Mouse (Mus musculus) liver, embryonic 13.5 days (tissue): Measurements from ENCODE around the gene Pnpla1. TPM values are rescaled to one million over a fixed set of nuclear protein-coding genes. Genes with fewer than 3 reads are reported as not detected.

Experiments used
- ATAC-seq: fragments of 200-750 bp; cut with Nextera tagmentation; 2 replicates; pipeline ENCODE4 v1.8.0; 2017; ENCODE audit warnings: low read depth, mild to moderate bottlenecking, moderate number of reproducible peaks, moderate library complexity
- DNase-seq: peaks from one replicate; pipeline ENCODE4 v3.0.0; 2022
- H3K27ac ChIP-seq: fragments of 300-500 bp; sonication (generic); 2 replicates; pipeline ENCODE4 v1.5.1; 2015; ENCODE audit warnings: moderate library complexity, mild to moderate bottlenecking, inconsistent platforms
- H3K27me3 ChIP-seq: fragments of 300-500 bp; sonication (generic); 2 replicates; pipeline ENCODE4 v1.6.1; 2015; ENCODE audit warnings: mild to moderate bottlenecking, inconsistent platforms
- H3K36me3 ChIP-seq: fragments of 300-500 bp; sonication (generic); 2 replicates; pipeline ENCODE4 v1.6.1; 2015; ENCODE audit warnings: mild to moderate bottlenecking, inconsistent platforms
- H3K4me1 ChIP-seq: fragments of 300-500 bp; sonication (generic); replicated peaks from 2 replicates; pipeline ENCODE4 v1.6.1; 2015; ENCODE audit warnings: inconsistent platforms
- H3K4me2 ChIP-seq: fragments of 300-500 bp; sonication (generic); 2 replicates; pipeline ENCODE4 v1.6.1; 2015; ENCODE audit warnings: inconsistent platforms, mild to moderate bottlenecking, moderate library complexity
- H3K4me3 ChIP-seq: fragments of 300-500 bp; sonication (generic); replicated peaks from 2 replicates; pipeline ENCODE4 v1.5.1; 2015; ENCODE audit warnings: mild to moderate bottlenecking, inconsistent platforms
- H3K9ac ChIP-seq: fragments of 300-500 bp; sonication (generic); 2 replicates; pipeline ENCODE4 v1.6.1; 2015; ENCODE audit warnings: mild to moderate bottlenecking, inconsistent platforms
- H3K9me3 ChIP-seq: fragments of 300-500 bp; sonication (generic); replicated peaks from 2 replicates; pipeline ENCODE4 v1.6.1; 2016; ENCODE audit warnings: inconsistent platforms
- WGBS: fragments of 180-500 bp; shearing (Covaris S2); methylation state at CpG from one replicate; pipeline ENCODE4 v1.1.7; 2015; ENCODE audit not compliant: insufficient replicate concordance; 5-methylcytosine and 5-hydroxymethylcytosine counted together
- polyA plus RNA-seq: library from polyadenylated mRNA; unstranded; fragments of >200 nt; fragmentation: Nextera tagmentation; extraction: Ambion mirVana; gene quantifications from 2 replicates; pipeline ENCODE4 v1.2.1, GENCODE M21; 2015

Pnpla1 gene
- polyA plus RNA-seq, 1 experiment from 2014 or later = not detected

- DNase-seq = no peak
- Histone ChIP-seq H3K36me3 (no peaks in the 10 kb centered on the region), H3K27ac (no peak overlapping the region), H3K27me3 (peaks cover 15% of the 10 kb centered on the region), H3K4me3 (no peak overlapping the region), H3K9ac (no peak overlapping the region), H3K4me1 (peaks cover 12% of the 10 kb centered on the region), H3K9me3 (no peaks in the 10 kb centered on the region), H3K4me2 (no peak overlapping the region)
- 68% methylated on average over 8 of the region's 8 CpGs for WGBS
- no peak for ATAC-seq
Measured at GRCm38 (mm10) chr17:28885231-28885630, 27.0 kb downstream of the Pnpla1 start.

- WGBS = 66% methylated on average over 8 of the region's 8 CpGs
- ATAC-seq = no peak
- Histone ChIP-seq H3K9ac (no peak overlapping the region), H3K4me3 (no peak overlapping the region), H3K27me3 (peaks cover 4% of the 10 kb centered on the region), H3K27ac (0 out of 2 replicates have a peak overlapping the region, but pooled peaks have one; percentile 13), H3K9me3 (no peaks in the 10 kb centered on the region), H3K4me1 (peaks cover 12% of the 10 kb centered on the region), H3K4me2 (no peak overlapping the region), H3K36me3 (no peaks in the 10 kb centered on the region)
- DNase-seq = no peak
Measured at GRCm38 (mm10) chr17:28886266-28886665, 28.1 kb downstream of the Pnpla1 start.

GRCm38 (mm10) chr17:28894050-28894767, 36.0 kb downstream of the Pnpla1 start:
- Histone ChIP-seq H3K4me3 (no peak overlapping the region), H3K27me3 (no peaks in the 10 kb centered on the region), H3K4me2 (no peak overlapping the region), H3K36me3 (no peaks in the 10 kb centered on the region), H3K9me3 (no peaks in the 10 kb centered on the region), H3K9ac (no peak overlapping the region), H3K27ac (no peak overlapping the region), H3K4me1 (peaks cover 11% of the 10 kb centered on the region)
- WGBS = 49% methylated on average over 11 of the region's 11 CpGs
- no peak for DNase-seq
- no peak for ATAC-seq

GRCm38 (mm10) chr17:28895217-28895875, 37.1 kb downstream of the Pnpla1 start:
- Histone ChIP-seq H3K4me3 (no peak overlapping the region), H3K27ac (no peak overlapping the region), H3K4me2 (no peak overlapping the region), H3K36me3 (no peaks in the 10 kb centered on the region), H3K9me3 (no peaks in the 10 kb centered on the region), H3K27me3 (no peaks in the 10 kb centered on the region), H3K9ac (no peak overlapping the region), H3K4me1 (peaks cover 15% of the 10 kb centered on the region)
- 86% methylated on average over 21 of the region's 21 CpGs for WGBS
- DNase-seq = no peak
- no peak for ATAC-seq

- Histone ChIP-seq H3K27me3 (no peaks in the 10 kb centered on the region), H3K9me3 (no peaks in the 10 kb centered on the region), H3K27ac (no peak overlapping the region), H3K4me3 (no peak overlapping the region), H3K4me2 (no peak overlapping the region), H3K9ac (no peak overlapping the region), H3K4me1 (peaks cover 15% of the 10 kb centered on the region), H3K36me3 (no peaks in the 10 kb centered on the region)
- ATAC-seq = no peak
- no peak for DNase-seq
- WGBS = 76% methylated on average over 11 of the region's 11 CpGs
Measured at GRCm38 (mm10) chr17:28896095-28896780, 38.0 kb downstream of the Pnpla1 start.

GRCm38 (mm10) chr17:28897817-28898216, 39.6 kb downstream of the Pnpla1 start:
- H3K4me1 ChIP-seq = peaks cover 15% of the 10 kb centered on the region
- WGBS = 73% methylated on average over 5 of the region's 5 CpGs
- ATAC-seq = no peak

GRCm38 (mm10) chr17:28898249-28898648, 40.0 kb downstream of the Pnpla1 start:
- H3K9me3 ChIP-seq = no peaks in the 10 kb centered on the region
- H3K36me3 ChIP-seq = no peaks in the 10 kb centered on the region
- 60% methylated on average over 5 of the region's 5 CpGs for WGBS
- DNase-seq (no peak), ATAC-seq (0 out of 2 replicates have a peak, but pooled peaks have one; percentile 26)
- no peak overlapping the region for H3K4me3 ChIP-seq
- no peak overlapping the region for H3K9ac ChIP-seq
- no peaks in the 10 kb centered on the region for H3K27me3 ChIP-seq
- no peak overlapping the region for H3K4me2 ChIP-seq
- H3K4me1 ChIP-seq = peaks cover 15% of the 10 kb centered on the region
- H3K27ac ChIP-seq = no peak overlapping the region

More at GRCm38 (mm10) chr17:28897817-28898216, 39.6 kb downstream of the Pnpla1 start:
- no peak for DNase-seq
- H3K9me3 ChIP-seq = no peaks in the 10 kb centered on the region
- H3K9ac ChIP-seq = no peak overlapping the region
- no peaks in the 10 kb centered on the region for H3K27me3 ChIP-seq
- H3K36me3 ChIP-seq = no peaks in the 10 kb centered on the region
- no peak overlapping the region for H3K4me3 ChIP-seq
- no peak overlapping the region for H3K27ac ChIP-seq
- no peak overlapping the region for H3K4me2 ChIP-seq

GRCm38 (mm10) chr17:28899427-28899826, 41.2 kb downstream of the Pnpla1 start:
- H3K27me3 ChIP-seq = no peaks in the 10 kb centered on the region
- ATAC-seq = no peak

GRCm38 (mm10) chr17:28901559-28901958, 43.3 kb downstream of the Pnpla1 start:
- ATAC-seq = no peak
- Histone ChIP-seq H3K4me1 (peaks cover 23% of the 10 kb centered on the region), H3K9ac (no peak overlapping the region), H3K4me3 (no peak overlapping the region), H3K36me3 (no peaks in the 10 kb centered on the region), H3K27me3 (peaks cover 12% of the 10 kb centered on the region; the same call in 1 of the 2 replicates), H3K27ac (no peak overlapping the region), H3K9me3 (no peaks in the 10 kb centered on the region), H3K4me2 (no peak overlapping the region)
- no peak for DNase-seq
- 50% methylated on average over 4 of the region's 4 CpGs for WGBS

More at GRCm38 (mm10) chr17:28899427-28899826, 41.2 kb downstream of the Pnpla1 start:
- no peak for DNase-seq
- H3K4me2 ChIP-seq = no peak overlapping the region
- H3K36me3 ChIP-seq = no peaks in the 10 kb centered on the region
- no peaks in the 10 kb centered on the region for H3K9me3 ChIP-seq
- peaks cover 15% of the 10 kb centered on the region for H3K4me1 ChIP-seq
- no peak overlapping the region for H3K9ac ChIP-seq
- no peak overlapping the region for H3K27ac ChIP-seq
- no peak overlapping the region for H3K4me3 ChIP-seq
- 57% methylated on average over 19 of the region's 19 CpGs for WGBS

GRCm38 (mm10) chr17:28904546-28905376, 46.5 kb downstream of the Pnpla1 start:
- Histone ChIP-seq H3K4me3 (no peak overlapping the region), H3K4me1 (peaks cover 16% of the 10 kb centered on the region), H3K27me3 (peaks cover 21% of the 10 kb centered on the region), H3K27ac (no peak overlapping the region), H3K36me3 (no peaks in the 10 kb centered on the region), H3K4me2 (no peak overlapping the region), H3K9ac (no peak overlapping the region), H3K9me3 (no peaks in the 10 kb centered on the region)
- 29% methylated on average over 23 of the region's 23 CpGs for WGBS
- ATAC-seq (no peak), DNase-seq (no peak)
